Mouse (Mus musculus) megakaryocyte, embryonic 14.5 days (primary cell): ENCODE results near the gene Cct5.

Experiments
- FLI1 ChIP-seq: IDR thresholded peaks from 2 replicates; pipeline ENCODE4 v1.6.1; 2012; ENCODE audit warnings: low read length, inconsistent platforms, mixed read lengths
- GATA1 ChIP-seq: IDR thresholded peaks from 3 replicates; pipeline ENCODE4 v1.6.1; 2012; ENCODE audit warnings: mixed read lengths, low read length, inconsistent platforms, borderline replicate concordance

DNA sequence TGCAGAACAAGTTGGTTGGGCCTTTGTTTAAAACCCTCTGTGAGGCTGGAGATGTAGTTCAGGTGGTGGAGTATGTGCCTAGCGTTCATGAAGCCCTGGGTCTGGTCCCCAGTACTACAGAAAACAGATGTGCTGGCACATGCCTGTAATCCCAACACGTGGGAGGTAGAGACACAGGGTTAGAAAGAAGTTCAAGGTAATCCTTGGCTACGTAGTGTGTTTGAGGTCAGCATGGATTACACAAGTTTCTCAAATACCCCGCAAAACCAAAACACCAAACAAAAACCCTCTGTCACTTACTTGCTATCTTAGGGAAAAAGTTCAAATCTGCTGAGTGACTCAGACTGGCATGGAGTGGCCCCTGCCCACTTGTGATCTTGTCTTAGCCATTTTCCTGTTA lies 10.4 kb upstream of the Cct5 start:
- TF ChIP-seq GATA1: no peak
- TF ChIP-seq FLI1: no peak
